Mouse (Mus musculus) hindbrain, embryonic 15.5 days (tissue): ENCODE results near the gene Zfp174. TPM values are rescaled to one million over a fixed set of nuclear protein-coding genes. Genes with fewer than 3 reads are reported as not detected.
"Not testable (repeated sequence)": the region's sequence is repeated elsewhere in the genome, so short reads cannot be mapped to it uniquely, and the experiment has no call there.

ENCODE experiments used
- ATAC-seq: fragments of 200-750 bp; cut with Nextera tagmentation; 2 replicates; pipeline ENCODE4 v1.8.0; 2017; ENCODE audit warnings: low read depth, moderate number of reproducible peaks, moderate TSS enrichment; ENCODE audit not compliant: low FRiP score
- H3K27ac ChIP-seq: fragments of 300-500 bp; sonication (generic); replicated peaks from 2 replicates; pipeline ENCODE4 v1.5.1; 2015; ENCODE audit warnings: mild to moderate bottlenecking, inconsistent platforms
- H3K27me3 ChIP-seq: fragments of 300-500 bp; sonication (generic); 2 replicates; pipeline ENCODE4 v1.6.1; 2015; ENCODE audit warnings: control low read depth, inconsistent platforms
- H3K36me3 ChIP-seq: fragments of 300-500 bp; sonication (generic); 2 replicates; pipeline ENCODE4 v1.6.1; 2015; ENCODE audit warnings: control low read depth, inconsistent platforms
- H3K4me1 ChIP-seq: fragments of 300-500 bp; sonication (generic); replicated peaks from 2 replicates; pipeline ENCODE4 v1.6.1; 2015; ENCODE audit warnings: control low read depth, inconsistent platforms
- H3K4me2 ChIP-seq: fragments of 300-500 bp; sonication (generic); 2 replicates; pipeline ENCODE4 v1.6.1; 2015; ENCODE audit warnings: moderate library complexity, mild to moderate bottlenecking, inconsistent platforms
- H3K4me3 ChIP-seq: fragments of 300-500 bp; sonication (generic); 2 replicates; pipeline ENCODE4 v1.5.1; 2015; ENCODE audit warnings: mild to moderate bottlenecking, inconsistent platforms
- H3K9ac ChIP-seq: fragments of 300-500 bp; sonication (generic); 2 replicates; pipeline ENCODE4 v1.6.1; 2015; ENCODE audit warnings: inconsistent platforms
- H3K9me3 ChIP-seq: fragments of 300-500 bp; sonication (generic); 2 replicates; pipeline ENCODE4 v1.6.1; 2016; ENCODE audit warnings: control low read depth, inconsistent platforms
- WGBS: fragments of 180-500 bp; shearing (Covaris S2); methylation state at CpG from one replicate; pipeline ENCODE4 v1.1.7; 2015; 5-methylcytosine and 5-hydroxymethylcytosine counted together
- polyA plus RNA-seq: library from polyadenylated mRNA; unstranded; fragments of >200 nt; fragmentation: Nextera tagmentation; extraction: Ambion mirVana; gene quantifications from 2 replicates; pipeline ENCODE4 v1.2.1, GENCODE M21; 2015

Zfp174 gene
- polyA plus RNA-seq: 2.3 and 2.8 TPM in 2 replicates

DNA sequence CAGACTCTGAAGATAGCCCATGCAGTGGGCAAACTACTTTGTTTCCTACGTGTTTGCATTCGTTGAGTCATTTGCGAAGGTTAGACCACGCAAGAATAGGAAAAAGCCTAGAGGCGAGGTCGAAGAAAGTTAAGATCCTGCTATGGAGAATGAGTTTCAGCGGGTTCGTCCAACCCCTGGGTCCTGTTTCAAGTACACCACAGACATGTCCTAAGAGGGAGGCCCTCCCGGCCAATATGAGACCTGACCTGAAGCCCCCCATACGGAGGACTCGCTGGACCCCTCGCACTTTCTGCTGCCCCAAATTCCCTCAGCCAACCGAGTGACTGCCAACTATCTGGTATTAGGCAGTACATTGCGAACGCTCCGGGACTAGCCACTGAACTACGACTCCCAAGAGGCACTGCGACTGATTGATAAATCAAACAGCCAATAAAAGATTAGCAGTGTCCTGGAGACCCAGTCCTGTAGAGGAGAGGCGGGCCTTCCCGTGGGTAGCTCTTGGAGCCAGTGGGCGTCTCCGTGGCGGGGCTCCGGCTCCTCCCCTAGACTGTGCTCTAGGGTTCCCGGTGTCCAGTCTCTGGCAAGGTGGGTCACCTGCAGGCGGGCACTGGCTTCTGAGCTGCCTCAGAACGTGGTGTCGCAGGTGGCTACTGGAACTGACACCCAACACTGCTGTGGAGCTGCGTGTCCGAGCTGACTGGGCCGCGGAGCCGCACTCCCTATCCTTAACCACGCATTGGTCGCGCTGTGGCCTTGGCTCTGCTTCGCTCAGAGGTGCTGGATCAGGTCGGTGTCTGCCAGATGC, at the start of gene Zfp174:
Gene Zfp174 (plus strand): TSS at position 558 of the 808 bp plus-strand sequence.
- H3K27me3 ChIP-seq: no peaks in the 10 kb centered on the region
- peak; percentile 99 for ATAC-seq
- peak within 1 kb of the TSS; percentile 77 for H3K4me3 ChIP-seq
- peak within 1 kb of the TSS; percentile 65 for H3K4me2 ChIP-seq
- H3K4me1 ChIP-seq: peaks cover 15% of the 10 kb centered on the region
- peak within 1 kb of the TSS; percentile 69 for H3K9ac ChIP-seq
- H3K27ac ChIP-seq: peak within 1 kb of the TSS; percentile 58
- no peaks in the 10 kb centered on the region for H3K9me3 ChIP-seq
- no peaks in the 10 kb centered on the region for H3K36me3 ChIP-seq
- WGBS: 4% methylated on average over 38 of the region's 38 CpGs

DNA sequence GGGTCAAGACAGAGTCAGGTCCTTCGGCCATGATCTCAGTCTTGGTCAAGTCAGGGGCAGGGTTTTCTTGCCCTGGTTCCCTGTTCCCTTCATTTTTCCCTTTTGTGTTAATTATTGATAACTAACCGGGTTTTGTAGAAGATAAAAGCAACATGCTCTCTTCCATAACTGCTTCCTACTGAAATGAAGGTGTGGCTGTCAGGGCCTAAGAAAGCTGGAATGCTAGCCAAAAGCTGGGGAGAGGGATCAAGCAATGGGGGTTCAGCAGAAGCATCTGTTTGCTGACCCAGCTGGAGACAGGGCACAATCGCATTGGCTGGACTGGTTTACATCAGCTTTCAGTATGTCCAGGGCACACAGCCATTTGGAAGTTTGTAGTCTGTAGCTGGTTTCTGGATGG, 38.9 kb upstream of the Zfp174 start:
- no peaks in the 10 kb centered on the region for H3K36me3 ChIP-seq
- H3K27ac ChIP-seq: no peak overlapping the region
- H3K4me2 ChIP-seq: no peak overlapping the region
- WGBS: 87% methylated on average over 3 of the region's 3 CpGs
- no peak overlapping the region for H3K9ac ChIP-seq
- no peaks in the 10 kb centered on the region for H3K4me1 ChIP-seq
- ATAC-seq: no peak
- H3K4me3 ChIP-seq: no peak overlapping the region
- H3K27me3 ChIP-seq: no peaks in the 10 kb centered on the region
- no peaks in the 10 kb centered on the region for H3K9me3 ChIP-seq

DNA sequence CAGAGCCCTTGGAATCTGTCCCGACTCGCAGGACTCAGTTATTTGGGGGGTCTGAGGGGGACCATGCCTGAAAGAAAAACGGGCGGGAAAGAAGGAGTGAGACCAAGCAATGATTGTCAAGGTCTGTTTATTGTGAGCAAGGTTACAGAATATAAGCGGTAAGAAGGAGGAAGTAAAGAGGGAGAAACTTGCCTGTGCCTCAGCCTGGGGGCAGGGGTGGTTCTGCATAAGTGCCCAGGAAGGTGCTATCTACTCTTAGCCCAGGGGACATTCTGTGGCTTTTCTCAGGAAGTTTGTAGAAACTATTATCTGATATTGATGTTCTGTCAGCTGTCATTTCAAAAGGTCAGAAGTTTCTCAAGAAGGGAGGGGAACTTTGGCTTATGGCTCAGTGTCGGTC, 32.4 kb upstream of the Zfp174 start:
- not testable (repeated sequence) for ATAC-seq, H3K27me3 ChIP-seq, H3K4me1 ChIP-seq, H3K4me2 ChIP-seq, H3K36me3 ChIP-seq, H3K9ac ChIP-seq, H3K27ac ChIP-seq, H3K9me3 ChIP-seq, H3K4me3 ChIP-seq
- 90% methylated on average over 6 of the region's 6 CpGs for WGBS

GRCm38 (mm10) chr16:3820202-3820601, 26.9 kb upstream of the Zfp174 start:
- no peaks in the 10 kb centered on the region for H3K4me1 ChIP-seq
- ATAC-seq: no peak
- no peaks in the 10 kb centered on the region for H3K9me3 ChIP-seq
- no peak overlapping the region for H3K4me3 ChIP-seq
- WGBS: 99% methylated on average over 2 of the region's 2 CpGs
- no peaks in the 10 kb centered on the region for H3K27me3 ChIP-seq
- no peak overlapping the region for H3K27ac ChIP-seq
- no peaks in the 10 kb centered on the region for H3K36me3 ChIP-seq
- H3K4me2 ChIP-seq: no peak overlapping the region
- no peak overlapping the region for H3K9ac ChIP-seq

GRCm38 (mm10) chr16:3828021-3828420, 19.0 kb upstream of the Zfp174 start:
- Histone ChIP-seq H3K4me3 (no peak overlapping the region), H3K27ac (no peak overlapping the region), H3K9me3 (no peaks in the 10 kb centered on the region), H3K27me3 (no peaks in the 10 kb centered on the region), H3K4me1 (no peaks in the 10 kb centered on the region), H3K9ac (no peak overlapping the region), H3K4me2 (no peak overlapping the region), H3K36me3 (no peaks in the 10 kb centered on the region)
- WGBS: 62% methylated on average over 3 of the region's 3 CpGs
- no peak for ATAC-seq

DNA sequence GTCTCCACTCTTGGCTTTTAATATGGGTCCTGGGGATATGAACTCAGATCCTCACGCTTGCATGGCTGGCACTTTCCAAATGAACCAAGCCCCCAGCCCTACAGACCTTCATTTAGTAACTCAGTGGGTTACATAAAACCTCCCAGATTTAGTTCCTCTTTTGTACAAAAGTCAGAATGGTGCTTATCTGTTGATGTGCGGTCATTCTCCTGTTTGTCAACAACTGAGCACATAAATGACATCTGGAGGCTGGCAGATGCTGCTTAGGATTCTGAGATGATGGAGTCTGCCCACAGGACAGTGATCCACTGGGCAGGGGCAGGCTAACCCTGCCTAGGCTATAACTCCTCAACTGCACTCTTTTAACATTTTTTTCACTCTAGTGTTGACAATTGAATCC, 17.3 kb upstream of the Zfp174 start:
- Histone ChIP-seq H3K9ac (no peak overlapping the region), H3K9me3 (no peaks in the 10 kb centered on the region), H3K4me2 (no peak overlapping the region), H3K36me3 (no peaks in the 10 kb centered on the region), H3K4me3 (no peak overlapping the region), H3K4me1 (no peaks in the 10 kb centered on the region), H3K27me3 (no peaks in the 10 kb centered on the region), H3K27ac (no peak overlapping the region)
- ATAC-seq: no peak
- WGBS: 93% methylated on average over 2 of the region's 2 CpGs

DNA sequence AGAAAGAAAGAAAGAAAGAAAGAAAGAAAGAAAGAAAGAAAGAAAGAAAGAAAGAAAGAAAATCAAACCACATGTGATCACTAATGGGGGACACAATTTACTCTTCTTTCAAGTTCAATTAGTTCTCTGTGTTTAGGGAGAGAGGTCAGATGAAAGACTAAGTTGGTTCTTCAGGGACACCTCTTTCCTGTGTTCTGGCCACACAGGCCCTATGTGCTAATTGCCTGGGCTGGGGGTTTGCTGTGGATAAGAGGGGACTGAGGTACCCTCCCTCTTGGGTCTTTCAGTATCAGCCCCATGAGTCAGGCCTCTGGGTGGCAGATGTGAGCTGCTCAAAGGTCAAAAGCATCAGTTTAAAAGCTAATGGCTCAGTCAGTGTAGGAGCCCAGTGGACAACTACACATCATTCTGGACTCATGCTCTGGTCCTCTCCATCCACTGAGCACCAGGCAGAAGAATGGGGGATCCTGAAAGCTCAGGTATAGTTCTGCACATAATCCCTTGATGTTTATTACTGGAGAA, 16.4 kb upstream of the Zfp174 start, which contains the start of gene Olfr15:
Gene Olfr15 (plus strand): TSS at position 291 of the 522 bp plus-strand sequence.
- no peak within 1 kb of the TSS for H3K9ac ChIP-seq
- H3K4me3 ChIP-seq: no peak within 1 kb of the TSS
- ATAC-seq: no peak
- H3K4me1 ChIP-seq: no peaks in the 10 kb centered on the region
- H3K9me3 ChIP-seq: no peaks in the 10 kb centered on the region
- H3K4me2 ChIP-seq: no peak within 1 kb of the TSS
- no peaks in the 10 kb centered on the region for H3K36me3 ChIP-seq
- no peak within 1 kb of the TSS for H3K27ac ChIP-seq
- H3K27me3 ChIP-seq: no peaks in the 10 kb centered on the region

GRCm38 (mm10) chr16:3835461-3835860, 11.6 kb upstream of the Zfp174 start:
- Histone ChIP-seq H3K9ac (no peak overlapping the region), H3K27ac (no peak overlapping the region), H3K36me3 (no peaks in the 10 kb centered on the region), H3K4me3 (no peak overlapping the region), H3K27me3 (no peaks in the 10 kb centered on the region), H3K9me3 (no peaks in the 10 kb centered on the region), H3K4me2 (no peak overlapping the region), H3K4me1 (no peaks in the 10 kb centered on the region)
- WGBS: 85% methylated on average over 2 of the region's 2 CpGs
- ATAC-seq: no peak

DNA sequence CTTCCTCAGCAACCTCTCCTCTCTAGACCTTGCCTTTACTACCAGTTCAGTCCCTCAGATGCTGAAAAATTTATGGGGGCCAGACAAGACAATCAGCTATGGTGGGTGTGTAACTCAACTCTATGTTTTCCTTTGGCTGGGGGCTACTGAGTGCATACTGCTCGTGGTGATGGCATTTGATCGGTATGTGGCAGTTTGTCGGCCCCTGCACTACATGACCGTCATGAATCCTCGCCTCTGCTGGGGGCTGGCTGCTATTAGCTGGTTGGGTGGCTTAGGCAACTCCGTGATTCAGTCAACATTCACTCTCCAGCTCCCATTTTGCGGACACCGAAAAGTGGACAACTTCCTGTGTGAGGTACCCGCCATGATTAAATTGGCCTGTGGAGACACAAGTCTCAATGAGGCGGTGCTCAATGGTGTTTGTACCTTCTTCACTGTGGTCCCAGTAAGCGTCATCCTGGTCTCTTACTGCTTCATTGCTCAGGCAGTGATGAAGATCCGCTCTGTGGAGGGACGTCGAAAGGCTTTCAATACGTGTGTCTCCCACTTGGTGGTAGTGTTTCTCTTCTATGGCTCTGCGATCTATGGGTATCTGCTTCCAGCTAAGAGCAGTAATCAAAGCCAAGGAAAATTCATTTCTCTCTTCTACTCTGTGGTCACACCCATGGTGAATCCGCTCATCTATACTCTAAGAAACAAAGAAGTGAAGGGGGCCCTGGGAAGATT, 7.7 kb upstream of the Zfp174 start:
- Histone ChIP-seq H3K9me3 (no peaks in the 10 kb centered on the region), H3K36me3 (no peaks in the 10 kb centered on the region), H3K4me2 (no peak overlapping the region), H3K9ac (no peak overlapping the region), H3K4me3 (no peak overlapping the region), H3K4me1 (0 out of 2 replicates have a peak, but pooled peaks cover 6% of the 10 kb centered on the region), H3K27me3 (no peaks in the 10 kb centered on the region), H3K27ac (no peak overlapping the region)
- WGBS: 62% methylated on average over 17 of the region's 17 CpGs
- ATAC-seq: no peak

GRCm38 (mm10) chr16:3842989-3843388, 4.1 kb upstream of the Zfp174 start:
- Histone ChIP-seq H3K9me3 (no peaks in the 10 kb centered on the region), H3K9ac (no peak overlapping the region), H3K27me3 (no peaks in the 10 kb centered on the region), H3K36me3 (no peaks in the 10 kb centered on the region), H3K4me3 (no peak overlapping the region), H3K4me1 (peaks cover 14% of the 10 kb centered on the region), H3K4me2 (no peak overlapping the region), H3K27ac (no peak overlapping the region)
- 39% methylated on average over 4 of the region's 4 CpGs for WGBS
- no peak for ATAC-seq

- no peak overlapping the region for H3K27ac ChIP-seq
- no peak overlapping the region for H3K9ac ChIP-seq
- no peak overlapping the region for H3K4me2 ChIP-seq
- H3K4me1 ChIP-seq: peaks cover 15% of the 10 kb centered on the region
- ATAC-seq: no peak
- no peaks in the 10 kb centered on the region for H3K27me3 ChIP-seq
- no peak overlapping the region for H3K4me3 ChIP-seq
- no peaks in the 10 kb centered on the region for H3K9me3 ChIP-seq
- H3K36me3 ChIP-seq: no peaks in the 10 kb centered on the region
- WGBS: 77% methylated on average over 1 of the region's 1 CpGs
Measured at GRCm38 (mm10) chr16:3843796-3844195, 3.3 kb upstream of the Zfp174 start.

GRCm38 (mm10) chr16:3847871-3848270, 803 bp downstream of the Zfp174 start:
- H3K4me1 ChIP-seq: peaks cover 13% of the 10 kb centered on the region
- 68% methylated on average over 4 of the region's 4 CpGs for WGBS
- no peak for ATAC-seq
- peak overlapping the region; percentile 65 for H3K4me2 ChIP-seq
- no peaks in the 10 kb centered on the region for H3K36me3 ChIP-seq
- H3K9me3 ChIP-seq: no peaks in the 10 kb centered on the region
- H3K27me3 ChIP-seq: no peaks in the 10 kb centered on the region
- H3K9ac ChIP-seq: peak overlapping the region; percentile 69
- H3K4me3 ChIP-seq: peak overlapping the region; percentile 77
- H3K27ac ChIP-seq: no peak overlapping the region; the same call in 1 of the 2 replicates
